Mouse (Mus musculus): ENCODE results near the gene Oit1. TPM values are rescaled to one million over a fixed set of nuclear protein-coding genes. Genes with fewer than 3 reads are reported as not detected.

Oit1 gene
- polyA plus RNA-seq (2015; fragmentation: Nextera tagmentation; extraction: Ambion mirVana), result not detected in 2 replicates

DNA sequence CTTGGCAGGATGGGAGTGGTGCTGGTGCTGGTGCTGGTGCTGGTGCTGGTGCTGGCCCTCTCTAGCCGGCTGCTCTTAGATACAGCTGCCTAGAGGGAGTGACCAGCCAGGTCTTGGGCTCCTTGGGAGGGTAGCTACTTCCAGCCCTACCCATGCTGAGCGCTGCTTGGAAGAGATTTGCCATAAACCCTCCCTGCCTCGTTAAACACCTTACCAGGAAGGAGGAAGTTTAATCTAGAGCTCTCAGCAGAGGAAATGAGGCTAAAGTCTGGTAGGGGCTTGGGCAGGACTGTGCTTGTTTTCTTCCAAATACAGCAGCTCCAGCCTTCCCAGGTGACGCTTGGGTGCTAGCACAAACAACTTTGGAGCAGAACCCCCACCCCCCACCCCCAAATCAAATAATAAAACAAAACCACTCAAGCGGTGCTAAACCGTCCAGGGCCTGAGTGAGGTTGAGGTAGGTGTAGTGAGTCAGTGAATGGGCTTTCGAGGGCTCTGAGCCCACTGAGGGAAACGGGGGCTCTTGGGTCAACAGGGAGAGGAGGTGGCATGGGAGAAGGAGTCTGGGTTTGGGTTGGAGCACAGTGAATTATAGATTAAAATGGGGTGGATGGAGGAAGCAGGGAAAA, at the start of gene Oit1:
Oit1 (minus strand) TSS at position 70 of the 629 bp plus-strand sequence.

DNA sequence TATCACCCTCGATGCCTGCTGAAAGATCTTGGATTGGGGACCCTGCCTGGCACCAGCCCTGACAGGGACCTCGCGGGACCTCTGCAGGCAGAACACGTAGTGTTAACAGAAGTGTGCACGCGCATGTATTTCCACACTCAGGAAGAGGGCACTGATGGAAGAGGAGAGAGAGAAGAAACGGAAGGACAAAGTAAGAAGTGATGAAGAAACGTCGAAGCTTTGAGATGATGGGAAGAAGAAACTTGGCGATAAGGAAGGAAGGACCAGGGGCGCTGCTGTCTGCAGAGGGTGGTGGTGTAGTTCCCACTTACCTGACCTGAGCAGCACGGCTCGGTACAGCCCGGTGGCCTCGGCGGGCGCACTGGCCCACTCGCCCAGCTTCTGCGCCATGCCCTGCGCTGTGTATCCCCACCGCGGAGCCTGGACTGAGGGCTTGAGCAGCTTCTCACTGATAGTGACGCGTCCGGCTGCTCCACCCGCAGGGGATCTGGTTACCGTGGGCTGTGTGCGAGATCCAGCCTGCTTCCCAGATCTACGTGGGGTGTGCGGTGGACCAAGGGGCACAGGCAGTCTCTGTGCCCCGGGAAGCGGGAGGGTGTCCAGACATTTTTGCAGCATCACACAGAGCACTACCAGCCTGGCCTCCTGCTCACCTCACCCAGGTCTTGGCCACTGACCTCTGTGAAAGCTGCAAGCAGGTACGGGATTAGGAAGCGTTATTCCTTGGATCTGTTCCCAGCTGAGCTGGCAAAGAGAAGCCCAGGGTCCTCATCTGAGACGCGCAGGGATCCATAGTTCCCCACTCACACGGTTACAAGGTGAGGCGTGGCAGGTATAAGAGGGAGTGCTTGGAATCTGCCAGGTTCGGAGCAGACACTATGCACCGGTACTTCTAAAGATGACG, 61.1 kb downstream of the Oit1 start, which contains the start of gene Fam107a:
Fam107a (minus strand) TSS at position 830 of the 904 bp plus-strand sequence.

Other genes starting within 250 kb of the Oit1 start
- 552 and 582 TPM in 2 replicates for gene Pdhb, start 205.7 kb downstream of the Oit1 start, polyA plus RNA-seq (2015; fragmentation: Nextera tagmentation; extraction: Ambion mirVana)
- 8.6 and 11.3 TPM in 2 replicates for gene Kctd6, start 164.6 kb downstream of the Oit1 start, polyA plus RNA-seq (2015; fragmentation: Nextera tagmentation; extraction: Ambion mirVana)
- gene Acox2, start 119.4 kb downstream of the Oit1 start, polyA plus RNA-seq (2015; fragmentation: Nextera tagmentation; extraction: Ambion mirVana), result 0.05 and 0.24 TPM in 2 replicates
- gene Fam107a, start 60.7 kb downstream of the Oit1 start, polyA plus RNA-seq (2015; fragmentation: Nextera tagmentation; extraction: Ambion mirVana), result 0.17 and 0.26 TPM in 2 replicates